Mouse (Mus musculus) midbrain, embryonic 12.5 days (tissue): ENCODE results near the gene Pla2g1b. TPM values are rescaled to one million over a fixed set of nuclear protein-coding genes. Genes with fewer than 3 reads are reported as not detected.

Experiments
- ATAC-seq: fragments of 200-750 bp; cut with Nextera tagmentation; 2 replicates; pipeline ENCODE4 v1.8.0; 2017; ENCODE audit warnings: low read depth, moderate TSS enrichment, moderate library complexity; ENCODE audit not compliant: low FRiP score
- H3K27ac ChIP-seq: fragments of 300-500 bp; sonication (generic); replicated peaks from 2 replicates; pipeline ENCODE4 v1.5.1; 2016; ENCODE audit warnings: mild to moderate bottlenecking
- H3K27me3 ChIP-seq: fragments of 300-500 bp; sonication (generic); 2 replicates; pipeline ENCODE4 v1.6.1; 2016; ENCODE audit warnings: mild to moderate bottlenecking
- H3K36me3 ChIP-seq: fragments of 300-500 bp; sonication (generic); 2 replicates; pipeline ENCODE4 v1.6.1; 2016
- H3K4me1 ChIP-seq: fragments of 300-500 bp; sonication (generic); 2 replicates; pipeline ENCODE4 v1.6.1; 2016
- H3K4me2 ChIP-seq: fragments of 300-500 bp; sonication (generic); replicated peaks from 2 replicates; pipeline ENCODE4 v1.6.1; 2016; ENCODE audit warnings: mild to moderate bottlenecking, moderate library complexity
- H3K4me3 ChIP-seq: fragments of 300-500 bp; sonication (generic); 2 replicates; pipeline ENCODE4 v1.5.1; 2016; ENCODE audit warnings: mild to moderate bottlenecking
- H3K9ac ChIP-seq: fragments of 300-500 bp; sonication (generic); replicated peaks from 2 replicates; pipeline ENCODE4 v1.6.1; 2016; ENCODE audit warnings: mild to moderate bottlenecking, moderate library complexity
- H3K9me3 ChIP-seq: fragments of 300-500 bp; sonication (generic); 2 replicates; pipeline ENCODE4 v1.6.1; 2016; ENCODE audit warnings: mild to moderate bottlenecking
- WGBS: fragments of 180-500 bp; shearing (Covaris S2); methylation state at CpG from one replicate; pipeline ENCODE4 v1.1.7; 2016; 5-methylcytosine and 5-hydroxymethylcytosine counted together
- polyA plus RNA-seq: library from polyadenylated mRNA; unstranded; fragments of >200 nt; fragmentation: Nextera tagmentation; extraction: Ambion mirVana; gene quantifications from 2 replicates; pipeline ENCODE4 v1.2.1, GENCODE M21; 2016

The Pla2g1b gene
- polyA plus RNA-seq, 1 experiment from 2014 or later = not detected

DNA sequence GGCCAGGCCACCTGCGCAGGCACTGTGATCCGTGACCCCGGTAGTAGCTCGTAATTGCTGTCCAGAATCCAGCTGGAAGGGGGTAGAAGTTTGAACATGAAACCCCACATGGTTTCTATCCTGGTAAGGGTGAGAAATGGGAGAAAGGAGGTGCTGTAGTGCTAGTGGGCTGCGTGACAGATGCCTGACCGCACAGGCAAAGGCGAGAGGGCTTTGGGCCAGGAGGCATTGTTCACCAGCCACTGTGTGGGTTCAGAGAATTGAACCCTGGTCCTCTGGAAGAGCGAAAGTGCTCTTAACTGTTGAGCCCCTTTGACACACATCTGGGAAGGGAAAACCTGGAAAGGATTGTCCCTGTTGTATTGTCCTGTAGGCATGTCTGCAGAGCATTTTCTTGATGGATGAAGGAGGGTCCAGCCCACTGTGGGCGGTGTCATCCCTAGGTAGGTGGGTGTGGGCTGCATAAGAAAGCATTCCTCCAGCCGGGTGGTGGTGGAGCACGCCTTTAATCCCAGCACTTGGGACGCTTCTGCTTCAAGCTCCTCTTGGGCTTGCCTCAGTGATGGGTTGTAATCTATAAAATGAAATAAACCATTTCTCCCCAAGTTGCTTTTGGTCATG is 10.2 kb downstream of the Pla2g1b start:
- peaks cover 18% of the 10 kb centered on the region for H3K27me3 ChIP-seq
- WGBS = 38% methylated on average over 12 of the region's 12 CpGs
- no peak overlapping the region for H3K27ac ChIP-seq
- H3K9me3 ChIP-seq = no peaks in the 10 kb centered on the region
- peak; percentile 49 for ATAC-seq
- 0 out of 2 replicates have a peak overlapping the region, but pooled peaks have one; percentile 43 for H3K9ac ChIP-seq
- H3K36me3 ChIP-seq = no peaks in the 10 kb centered on the region; the same call in 1 of the 2 replicates
- H3K4me2 ChIP-seq = peak overlapping the region; percentile 54
- peak overlapping the region; percentile 35 for H3K4me3 ChIP-seq
- H3K4me1 ChIP-seq = peaks cover 11% of the 10 kb centered on the region

DNA sequence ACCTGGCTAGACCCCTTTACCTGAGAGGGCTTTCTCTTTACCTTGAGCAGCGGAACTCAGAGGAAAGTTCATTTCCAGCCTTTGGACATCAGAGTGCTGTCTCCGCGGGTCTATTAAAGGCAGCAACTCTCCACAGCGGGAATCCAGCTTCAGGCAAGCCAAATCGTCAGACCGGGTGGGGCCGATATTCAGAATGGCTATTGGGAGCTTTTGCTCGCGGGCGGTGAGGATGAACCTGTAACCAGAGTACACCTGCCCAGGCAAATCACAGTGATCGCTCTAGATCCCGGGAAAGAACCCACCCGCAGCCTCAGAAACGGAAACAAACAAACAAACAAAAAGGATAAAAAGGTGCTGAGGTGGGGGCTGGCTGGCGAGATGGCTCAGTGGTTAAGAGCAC is 13.5 kb downstream of the Pla2g1b start:
- peaks cover 24% of the 10 kb centered on the region for H3K4me1 ChIP-seq
- H3K4me2 ChIP-seq = peak overlapping the region; percentile 32; the same call in 1 of the 2 replicates
- no peaks in the 10 kb centered on the region for H3K9me3 ChIP-seq
- no peak overlapping the region for H3K9ac ChIP-seq
- no peaks in the 10 kb centered on the region; the same call in 1 of the 2 replicates for H3K36me3 ChIP-seq
- H3K27ac ChIP-seq = no peak overlapping the region
- no peak for ATAC-seq
- WGBS = 34% methylated on average over 15 of the region's 15 CpGs
- H3K4me3 ChIP-seq = no peak overlapping the region
- H3K27me3 ChIP-seq = peaks cover 36% of the 10 kb centered on the region

DNA sequence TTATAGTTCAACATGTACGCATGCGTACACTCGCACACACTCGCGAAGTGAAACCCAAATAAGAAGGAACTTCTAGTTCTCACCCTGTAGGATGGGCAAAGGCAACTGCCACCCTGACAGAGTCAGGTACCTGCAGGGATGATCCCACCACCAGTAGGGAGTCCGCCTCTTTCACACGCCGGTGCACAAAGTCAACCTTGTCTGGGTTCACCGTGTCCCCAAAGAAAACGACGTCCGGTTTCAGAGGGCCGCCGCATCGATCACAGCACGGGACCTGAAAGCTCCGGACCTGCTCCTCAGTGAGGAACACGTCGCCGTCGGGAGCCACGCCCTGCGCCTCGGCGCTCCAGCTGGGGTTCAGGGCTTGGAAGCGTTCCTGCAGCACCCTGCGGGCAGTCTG is 14.0 kb downstream of the Pla2g1b start:
- ATAC-seq = no peak
- no peaks in the 10 kb centered on the region; the same call in 1 of the 2 replicates for H3K36me3 ChIP-seq
- H3K27ac ChIP-seq = no peak overlapping the region
- H3K4me1 ChIP-seq = peaks cover 28% of the 10 kb centered on the region
- H3K4me3 ChIP-seq = 0 out of 2 replicates have a peak overlapping the region, but pooled peaks have one; percentile 7
- H3K9me3 ChIP-seq = no peaks in the 10 kb centered on the region
- WGBS = 12% methylated on average over 27 of the region's 27 CpGs
- H3K27me3 ChIP-seq = peaks cover 36% of the 10 kb centered on the region
- H3K9ac ChIP-seq = no peak overlapping the region
- peak overlapping the region; percentile 32 for H3K4me2 ChIP-seq

GRCm38 (mm10) chr5:115482390-115483265 is 16.6 kb downstream of the Pla2g1b start:
- WGBS = 19% methylated on average over 38 of the region's 38 CpGs
- H3K4me3 ChIP-seq = peak overlapping the region; percentile 15
- peaks cover 41% of the 10 kb centered on the region for H3K27me3 ChIP-seq
- H3K36me3 ChIP-seq = no peaks in the 10 kb centered on the region; the same call in 1 of the 2 replicates
- ATAC-seq = no peak
- peak overlapping the region; percentile 38 for H3K4me2 ChIP-seq
- H3K9ac ChIP-seq = peak overlapping the region; percentile 29; the same call in 1 of the 2 replicates
- H3K9me3 ChIP-seq = no peaks in the 10 kb centered on the region
- no peak overlapping the region for H3K27ac ChIP-seq
- peaks cover 16% of the 10 kb centered on the region for H3K4me1 ChIP-seq

DNA sequence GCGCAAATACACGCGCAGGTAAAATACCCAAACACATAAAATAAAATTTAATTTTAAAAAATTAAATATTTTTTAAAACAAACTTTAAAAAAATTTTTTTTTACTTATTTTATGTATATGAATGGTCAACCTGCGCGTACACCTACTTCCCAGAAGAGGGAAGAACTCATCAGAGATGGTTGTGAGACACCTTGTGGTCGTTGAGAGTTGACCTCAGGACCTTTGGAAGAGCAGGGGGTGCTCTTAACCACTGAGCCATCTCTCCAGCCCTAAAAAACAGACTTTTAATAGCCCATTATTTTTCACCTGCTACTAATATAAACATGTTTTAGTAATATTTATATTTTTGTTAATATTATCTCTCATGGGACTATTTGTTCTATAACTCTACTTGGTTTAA is 17.3 kb downstream of the Pla2g1b start:
- H3K4me3 ChIP-seq = no peak overlapping the region
- H3K27me3 ChIP-seq = peaks cover 41% of the 10 kb centered on the region
- no peak for ATAC-seq
- no peak overlapping the region for H3K27ac ChIP-seq
- H3K9ac ChIP-seq = no peak overlapping the region
- H3K4me1 ChIP-seq = peaks cover 17% of the 10 kb centered on the region
- peak overlapping the region; percentile 38 for H3K4me2 ChIP-seq
- H3K36me3 ChIP-seq = no peaks in the 10 kb centered on the region
- H3K9me3 ChIP-seq = no peaks in the 10 kb centered on the region
- WGBS = 34% methylated on average over 6 of the region's 6 CpGs

DNA sequence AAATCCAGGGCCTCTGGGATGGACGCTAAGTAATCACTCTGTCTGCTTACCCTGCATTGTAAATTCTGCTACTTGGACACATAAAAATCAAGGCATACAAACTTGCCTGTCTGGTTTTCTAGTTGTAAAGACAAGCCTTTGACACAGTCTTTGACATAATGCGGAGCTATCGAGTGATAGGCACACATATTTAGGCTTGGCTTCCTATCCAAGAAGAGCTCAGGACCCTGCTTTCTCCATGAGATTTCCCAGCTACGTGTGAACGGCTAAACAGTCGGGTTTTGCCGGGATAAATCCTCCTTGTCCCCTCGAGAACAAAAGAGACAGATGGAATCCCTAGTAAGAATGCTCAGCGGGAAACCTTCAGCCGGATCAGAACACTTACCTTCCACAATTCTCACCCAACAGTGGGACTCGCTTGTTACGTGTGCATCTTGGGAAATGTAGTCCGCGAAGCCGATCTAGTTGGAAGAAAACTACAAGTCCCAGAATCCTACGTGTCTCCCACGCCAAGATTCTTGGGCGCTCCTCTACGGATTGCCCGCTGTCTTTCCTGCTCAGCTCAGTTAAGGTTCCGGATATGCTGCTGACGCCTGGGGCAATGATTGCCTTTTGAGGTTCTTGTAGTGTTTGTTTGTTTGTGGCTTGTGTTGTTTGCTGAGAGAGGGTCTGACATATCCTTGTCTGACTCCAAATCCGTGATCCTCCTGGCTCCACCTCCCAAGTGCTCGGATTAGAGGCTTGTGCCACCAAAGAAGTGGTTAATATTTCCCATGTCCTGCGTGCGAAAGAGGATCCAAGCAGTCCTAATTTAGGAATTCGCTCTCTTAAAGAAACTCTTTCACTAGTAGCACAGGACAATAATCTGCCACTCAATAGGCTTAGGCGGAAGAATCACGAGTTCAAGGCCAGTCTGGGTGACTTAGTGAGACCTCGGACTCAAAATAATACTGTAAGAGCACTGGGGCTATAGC is 18.2 kb downstream of the Pla2g1b start, which contains the start of gene Sirt4:
Gene Sirt4 (minus strand): TSS at position 779 of the 974 bp plus-strand sequence.
- Histone ChIP-seq H3K9me3 (no peaks in the 10 kb centered on the region), H3K27ac (peak within 1 kb of the TSS; percentile 78), H3K9ac (peak within 1 kb of the TSS; percentile 62), H3K4me3 (peak within 1 kb of the TSS; percentile 46), H3K36me3 (no peaks in the 10 kb centered on the region), H3K27me3 (peaks cover 41% of the 10 kb centered on the region), H3K4me2 (peak within 1 kb of the TSS; percentile 66), H3K4me1 (peaks cover 22% of the 10 kb centered on the region)
- peak; percentile 86 for ATAC-seq
- WGBS = 8% methylated on average over 30 of the region's 30 CpGs

DNA sequence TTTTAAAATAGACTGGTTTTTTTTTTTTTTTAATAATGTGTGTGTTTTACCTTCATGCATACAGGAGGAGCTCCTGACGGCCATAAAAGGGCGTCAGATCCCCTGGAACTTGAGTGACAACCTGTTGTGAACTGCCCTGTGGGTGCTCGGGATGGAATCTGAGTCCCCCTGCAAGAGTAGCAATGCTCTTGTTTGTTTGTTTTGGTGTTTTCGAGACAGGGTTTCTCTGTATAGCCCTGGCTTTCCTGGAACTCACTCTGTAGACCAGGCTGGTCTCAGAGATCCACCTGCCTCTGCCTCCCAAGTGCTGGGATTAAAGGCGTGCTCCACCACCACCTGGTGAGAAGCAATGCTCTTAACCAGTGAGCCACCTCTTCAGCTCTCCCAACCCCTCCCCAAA is 18.9 kb downstream of the Pla2g1b start:
- H3K9ac ChIP-seq = no peak overlapping the region
- peaks cover 22% of the 10 kb centered on the region for H3K4me1 ChIP-seq
- peak overlapping the region; percentile 46 for H3K4me3 ChIP-seq
- no peak overlapping the region for H3K27ac ChIP-seq
- no peaks in the 10 kb centered on the region for H3K36me3 ChIP-seq
- WGBS = 70% methylated on average over 5 of the region's 5 CpGs
- ATAC-seq = no peak
- peak overlapping the region; percentile 66; the same call in 1 of the 2 replicates for H3K4me2 ChIP-seq
- peaks cover 34% of the 10 kb centered on the region for H3K27me3 ChIP-seq
- no peaks in the 10 kb centered on the region for H3K9me3 ChIP-seq

- no peak overlapping the region for H3K4me2 ChIP-seq
- H3K9ac ChIP-seq = no peak overlapping the region
- peaks cover 28% of the 10 kb centered on the region for H3K27me3 ChIP-seq
- H3K27ac ChIP-seq = no peak overlapping the region
- no peak for ATAC-seq
- no peaks in the 10 kb centered on the region for H3K9me3 ChIP-seq
- peaks cover 24% of the 10 kb centered on the region for H3K4me1 ChIP-seq
- H3K4me3 ChIP-seq = no peak overlapping the region
- no peaks in the 10 kb centered on the region for H3K36me3 ChIP-seq
- WGBS = 87% methylated on average over 18 of the region's 18 CpGs
Observed at GRCm38 (mm10) chr5:115485489-115486205, 19.6 kb downstream of the Pla2g1b start.

- Histone ChIP-seq H3K4me1 (peaks cover 32% of the 10 kb centered on the region), H3K9ac (no peak overlapping the region), H3K27me3 (peaks cover 20% of the 10 kb centered on the region), H3K4me2 (no peak overlapping the region), H3K36me3 (no peaks in the 10 kb centered on the region), H3K9me3 (no peaks in the 10 kb centered on the region), H3K4me3 (no peak overlapping the region), H3K27ac (no peak overlapping the region)
- 65% methylated on average over 4 of the region's 4 CpGs for WGBS
- no peak for ATAC-seq
Observed at GRCm38 (mm10) chr5:115486726-115487125, 20.7 kb downstream of the Pla2g1b start.

DNA sequence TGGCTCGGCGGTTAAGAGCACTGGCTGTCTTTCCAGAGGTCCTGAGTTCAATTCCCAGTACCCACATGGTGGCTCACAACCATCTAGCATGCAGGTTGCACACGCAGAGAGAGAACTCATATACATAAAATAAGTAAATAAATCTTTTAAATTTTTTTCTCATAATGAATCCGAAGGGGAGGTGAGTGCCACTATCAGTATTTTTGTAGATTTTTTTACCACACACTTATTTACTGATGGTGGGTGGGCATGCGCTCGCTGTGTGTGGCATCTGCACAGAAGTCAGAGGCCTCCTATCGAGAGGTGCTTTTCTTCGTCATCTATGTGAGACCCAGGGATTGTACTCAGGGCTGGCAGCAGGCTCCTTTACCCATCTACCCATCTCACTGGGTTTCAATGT is 21.3 kb downstream of the Pla2g1b start:
- H3K27ac ChIP-seq = no peak overlapping the region
- H3K9me3 ChIP-seq = no peaks in the 10 kb centered on the region
- H3K9ac ChIP-seq = no peak overlapping the region
- ATAC-seq = no peak
- 86% methylated on average over 8 of the region's 8 CpGs for WGBS
- no peak overlapping the region for H3K4me3 ChIP-seq
- H3K4me2 ChIP-seq = no peak overlapping the region
- H3K4me1 ChIP-seq = peaks cover 38% of the 10 kb centered on the region
- H3K36me3 ChIP-seq = no peaks in the 10 kb centered on the region
- peaks cover 17% of the 10 kb centered on the region for H3K27me3 ChIP-seq
